Mouse (Mus musculus) lung, postnatal 25 days (tissue): ENCODE data around the gene Arid5b.

ENCODE experiments used
- DNase-seq: peaks from one replicate; pipeline ENCODE4 v3.0.0; 2022; ENCODE audit warnings: low spot score

Gene Arid5b

GRCm38 (mm10) chr10:68231385-68232182 lies 47.0 kb downstream of the Arid5b start:
- DNase-seq, result no peak

- no peak for DNase-seq
These were observed 47.7 kb downstream of the Arid5b start for GRCm38 (mm10) chr10:68230653-68231384.

GRCm38 (mm10) chr10:68229640-68230565 lies 48.6 kb downstream of the Arid5b start:
- DNase-seq, result no peak

GRCm38 (mm10) chr10:68222676-68223075 lies 55.9 kb downstream of the Arid5b start:
- no peak for DNase-seq

GRCm38 (mm10) chr10:68222012-68222411 lies 56.5 kb downstream of the Arid5b start:
- no peak for DNase-seq

GRCm38 (mm10) chr10:68219327-68219726 lies 59.2 kb downstream of the Arid5b start:
- no peak for DNase-seq

GRCm38 (mm10) chr10:68218678-68219077 lies 59.9 kb downstream of the Arid5b start:
- DNase-seq, result no peak

- no peak for DNase-seq
These were observed 63.6 kb downstream of the Arid5b start for GRCm38 (mm10) chr10:68214809-68215468.

GRCm38 (mm10) chr10:68212061-68212915 lies 66.3 kb downstream of the Arid5b start:
- no peak for DNase-seq

- DNase-seq, result no peak
These were observed 67.0 kb downstream of the Arid5b start for GRCm38 (mm10) chr10:68211514-68211913.

- no peak for DNase-seq
These were observed 68.4 kb downstream of the Arid5b start for GRCm38 (mm10) chr10:68210025-68210642.

- DNase-seq, result no peak
These were observed 69.9 kb downstream of the Arid5b start for GRCm38 (mm10) chr10:68208670-68209065.

GRCm38 (mm10) chr10:68207803-68208669 lies 70.5 kb downstream of the Arid5b start:
- no peak for DNase-seq

GRCm38 (mm10) chr10:68204391-68204790 lies 74.1 kb downstream of the Arid5b start:
- DNase-seq, result no peak

- no peak for DNase-seq
These were observed 74.7 kb downstream of the Arid5b start for GRCm38 (mm10) chr10:68203860-68204259.

- no peak for DNase-seq
These were observed 75.2 kb downstream of the Arid5b start for GRCm38 (mm10) chr10:68203322-68203721.

- DNase-seq, result no peak
These were observed 79.1 kb downstream of the Arid5b start for GRCm38 (mm10) chr10:68199440-68199839.

GRCm38 (mm10) chr10:68196324-68196723 lies 82.2 kb downstream of the Arid5b start:
- no peak for DNase-seq

- DNase-seq, result no peak
These were observed 85.0 kb downstream of the Arid5b start for GRCm38 (mm10) chr10:68193561-68193960.
